Mouse (Mus musculus) megakaryocyte, adult 5-6 weeks (primary cell): ENCODE measurements around the gene Susd1. TPM values are rescaled to one million over a fixed set of nuclear protein-coding genes. Genes with fewer than 3 reads are reported as not detected.
A peak's percentile ranks its signal among the peaks of the same experiment; 100 is the strongest.

Experiments used
- ATAC-seq: 2 replicates; pipeline ENCODE4 v1.8.0; 2016; ENCODE audit warnings: mild to moderate bottlenecking, inconsistent platforms; ENCODE audit not compliant: poor library complexity, severe bottlenecking
- total RNA-seq, 2 experiments: library from RNA; stranded (forward) in 1 of 2; stranded (reverse) in 1 of 2; fragments of 153-499, 151-499 nt in 1 of 2; fragments of 221-1000, 200-1000 nt in 1 of 2; gene quantifications; 2 replicates each; pipeline versions ENCODE4 v1.2.3 to v1.2.4; 2015 to 2017

The Susd1 gene
- total RNA-seq, 2 experiments from 2014 or later = 24.0 to 33.9 TPM

DNA sequence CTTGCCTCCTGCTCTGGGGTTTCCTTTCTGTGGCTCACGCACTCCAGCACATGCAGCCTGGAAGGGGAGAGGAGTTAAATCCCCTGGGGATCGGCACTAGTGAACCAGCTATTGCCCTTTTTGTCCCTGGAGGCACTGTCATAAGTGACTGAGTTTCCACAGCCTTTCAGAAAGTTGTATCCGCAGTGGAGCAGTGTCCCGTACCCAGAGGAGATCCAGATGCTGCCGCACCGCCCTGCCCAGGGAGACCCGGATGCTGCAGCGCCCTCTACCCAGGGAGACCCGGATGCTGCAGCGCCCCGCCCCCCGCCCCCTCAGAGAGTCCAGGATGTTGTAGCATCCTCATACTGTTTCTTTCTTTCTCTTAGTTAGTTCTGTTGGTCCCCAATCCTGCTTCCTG lies 56.3 kb downstream of the Susd1 start:
- no peak for ATAC-seq

DNA sequence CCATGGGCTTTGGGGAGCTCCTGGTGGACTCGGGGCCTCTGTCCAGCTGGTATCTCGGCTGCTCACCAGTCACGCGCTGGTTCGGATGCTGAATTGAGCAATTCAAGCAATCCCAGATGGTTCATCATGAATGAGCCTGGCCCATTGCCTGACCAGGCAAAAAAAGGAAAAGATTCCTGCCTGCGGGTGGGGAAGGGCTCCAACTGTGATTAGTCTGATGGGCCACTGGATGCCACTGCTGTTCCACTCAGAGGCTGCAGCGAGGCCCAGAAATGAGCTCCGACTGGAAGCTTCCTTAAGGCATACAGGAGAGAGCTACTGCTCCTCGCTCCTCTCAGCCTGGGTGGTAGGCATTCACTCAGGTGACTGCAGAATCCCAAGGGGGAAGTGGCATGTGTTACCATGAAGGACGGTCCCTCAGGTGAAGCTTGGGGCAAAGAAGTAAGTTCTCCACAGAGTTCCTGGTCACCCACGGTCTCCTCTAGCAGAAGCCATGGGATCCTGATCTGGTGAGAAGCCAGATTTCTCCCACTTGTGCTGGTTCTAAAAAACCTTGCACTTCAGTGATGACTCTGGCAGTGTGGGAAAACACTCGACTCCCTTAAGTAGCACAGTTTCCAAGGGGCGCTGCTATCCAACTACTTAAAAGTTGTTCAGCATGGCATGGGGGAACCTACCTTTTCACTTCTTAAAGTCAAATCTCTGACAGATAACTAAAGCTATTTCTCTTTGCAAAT lies 57.3 kb downstream of the Susd1 start:
- no peak for ATAC-seq

DNA sequence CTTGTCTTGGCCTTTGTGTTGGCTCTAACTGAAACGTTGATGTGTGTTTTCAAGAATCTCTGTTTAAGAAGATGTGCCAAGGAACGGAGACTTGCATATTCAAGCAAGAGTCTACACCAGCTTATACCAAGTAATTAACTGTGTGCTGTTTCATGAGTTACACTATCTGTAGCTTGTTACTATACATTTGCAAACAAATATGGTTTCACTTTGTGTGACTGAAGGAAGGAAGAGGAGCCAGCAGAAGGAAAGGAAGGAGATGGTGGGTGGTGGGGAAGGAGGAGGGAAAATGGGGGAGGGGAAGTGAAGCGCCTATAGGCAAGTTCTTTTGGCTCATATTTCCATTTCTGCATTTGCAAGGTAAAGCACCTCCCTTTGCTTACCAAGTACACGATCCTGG lies 58.0 kb downstream of the Susd1 start:
- no peak for ATAC-seq

DNA sequence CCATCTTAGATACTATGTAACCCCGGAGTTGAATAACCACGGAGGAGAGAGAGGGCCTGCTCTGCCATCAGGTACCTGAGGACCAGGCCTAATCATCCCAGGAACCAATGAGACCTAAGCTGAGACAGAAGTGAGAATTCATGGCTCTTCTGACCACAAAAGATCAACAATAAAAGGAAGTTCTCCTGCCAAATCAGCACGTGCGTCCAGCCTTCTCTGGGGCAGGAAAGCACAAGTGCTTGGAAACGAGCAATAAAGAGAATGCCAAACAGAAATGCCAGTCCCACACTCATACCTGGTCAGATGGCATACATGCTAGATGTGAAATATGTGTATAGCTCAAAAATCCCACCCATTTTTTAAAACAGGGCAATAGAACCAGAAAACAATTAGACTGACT lies 58.6 kb downstream of the Susd1 start:
- no peak for ATAC-seq

DNA sequence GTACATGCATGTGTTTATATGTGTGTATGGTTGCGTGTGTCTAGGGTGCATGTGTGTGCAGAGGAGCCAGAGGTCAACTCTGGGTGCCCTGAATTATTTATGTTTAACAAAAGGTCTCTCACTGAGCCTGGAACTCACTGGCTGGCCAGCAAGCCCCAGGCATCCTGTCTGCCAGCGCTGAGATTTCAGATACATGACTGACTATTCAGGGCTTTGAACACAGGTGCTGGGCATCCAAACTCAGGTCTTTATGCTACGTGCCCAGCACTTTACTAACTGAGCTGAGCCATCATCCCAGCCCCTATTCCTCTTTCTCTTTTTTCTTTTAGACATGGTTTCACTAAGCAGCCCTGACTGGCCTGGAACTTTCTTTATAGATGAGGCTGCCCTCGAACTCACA lies 59.8 kb downstream of the Susd1 start:
- no peak for ATAC-seq

DNA sequence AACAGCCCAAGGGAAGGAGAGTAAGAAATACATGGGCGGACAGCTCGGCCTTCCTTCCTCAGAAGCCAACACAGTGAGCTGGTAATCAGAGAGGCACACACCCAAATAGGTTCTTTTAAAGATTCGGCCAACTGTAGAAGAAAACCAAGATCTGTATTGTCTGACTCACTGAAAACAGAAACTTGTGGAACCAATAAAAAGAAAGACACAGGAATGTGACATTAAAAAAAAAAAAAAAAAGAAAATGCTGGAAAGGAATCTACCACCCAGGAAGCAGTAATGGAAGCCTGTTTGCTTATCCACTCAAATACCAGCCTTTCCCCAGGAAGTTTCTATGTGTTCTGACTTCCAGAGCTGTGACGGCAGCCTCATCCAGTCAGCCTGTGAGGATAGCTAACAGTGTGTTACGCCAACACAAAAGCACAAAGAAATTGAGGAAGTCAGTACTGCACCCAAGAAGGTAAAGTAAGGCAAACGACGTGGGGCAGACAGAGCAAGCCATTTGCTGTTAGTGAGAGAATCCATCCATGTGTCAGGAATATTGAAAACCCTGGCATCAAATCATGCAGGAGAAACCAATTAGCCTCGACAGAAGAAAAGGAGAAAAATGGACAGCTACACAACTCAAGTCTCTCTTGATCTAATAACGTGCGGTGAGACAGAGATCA lies 64.0 kb downstream of the Susd1 start:
- no peak for ATAC-seq

DNA sequence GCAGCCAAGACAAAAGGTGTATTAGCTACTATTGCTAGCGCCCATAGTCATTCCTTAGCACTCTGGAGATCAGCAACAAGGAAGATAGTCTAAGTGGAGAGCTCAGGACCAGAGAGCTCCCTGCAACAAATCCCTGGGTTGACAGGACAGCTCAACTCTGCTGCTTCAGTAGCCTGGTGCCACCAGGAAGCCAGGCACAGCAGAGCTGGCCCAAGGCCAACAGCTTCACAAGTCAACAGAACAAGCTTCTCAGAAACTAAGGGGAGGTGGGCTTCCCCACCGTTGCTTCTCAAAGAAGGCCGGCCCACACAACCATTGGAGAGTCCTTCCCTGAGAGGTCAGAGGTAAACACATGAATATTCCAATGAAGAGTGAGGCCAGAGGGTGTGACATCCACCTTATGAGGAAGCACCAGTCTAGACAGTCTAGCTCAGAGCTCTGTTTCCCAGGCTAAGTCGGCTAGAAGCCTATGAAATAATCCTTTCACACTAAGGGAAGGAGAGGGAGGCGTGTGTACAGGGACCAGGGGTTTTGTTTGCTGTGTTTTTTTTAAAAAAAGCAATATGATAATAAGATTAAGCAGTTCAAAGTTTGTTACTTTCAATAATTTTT lies 65.8 kb downstream of the Susd1 start:
- no peak for ATAC-seq

DNA sequence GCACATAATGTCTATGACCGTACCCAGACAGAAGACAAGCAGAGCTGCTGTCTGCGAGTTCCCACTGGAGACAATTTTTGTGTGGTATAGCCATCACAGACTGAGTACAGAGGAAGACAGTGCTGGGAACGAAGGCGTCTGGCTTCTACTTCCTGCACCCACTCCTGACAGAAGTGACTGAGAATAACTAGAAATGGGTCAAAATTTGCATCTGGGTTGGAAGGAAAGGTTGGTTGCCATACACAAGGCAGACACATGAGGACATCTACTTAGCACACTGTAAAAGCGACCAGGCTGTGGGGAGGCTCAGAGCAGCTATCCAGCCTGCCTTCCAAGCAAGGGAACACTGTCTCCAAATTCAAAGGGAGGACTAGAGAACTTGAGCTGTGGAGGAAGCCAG lies 66.5 kb downstream of the Susd1 start:
- no peak for ATAC-seq

DNA sequence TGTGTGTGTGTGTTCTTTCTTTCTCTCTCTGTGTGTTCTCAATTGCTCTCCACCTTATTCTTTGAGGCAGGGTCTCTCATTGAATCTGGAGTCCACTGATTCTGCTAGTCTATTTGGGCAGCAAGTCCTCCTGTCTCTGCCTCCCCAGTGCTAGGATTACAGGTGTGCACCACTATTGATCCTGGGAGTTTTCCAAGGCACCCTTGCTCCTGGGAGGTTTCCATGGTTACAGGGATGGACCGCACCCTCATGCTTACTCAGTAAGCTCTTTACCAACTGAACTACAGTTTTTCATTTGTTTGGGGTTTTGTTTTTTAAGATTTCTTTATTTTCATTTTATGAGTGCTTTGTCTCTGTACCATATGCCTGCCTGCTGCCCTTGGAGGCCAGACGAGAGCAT lies 68.5 kb downstream of the Susd1 start:
- ATAC-seq = no peak

DNA sequence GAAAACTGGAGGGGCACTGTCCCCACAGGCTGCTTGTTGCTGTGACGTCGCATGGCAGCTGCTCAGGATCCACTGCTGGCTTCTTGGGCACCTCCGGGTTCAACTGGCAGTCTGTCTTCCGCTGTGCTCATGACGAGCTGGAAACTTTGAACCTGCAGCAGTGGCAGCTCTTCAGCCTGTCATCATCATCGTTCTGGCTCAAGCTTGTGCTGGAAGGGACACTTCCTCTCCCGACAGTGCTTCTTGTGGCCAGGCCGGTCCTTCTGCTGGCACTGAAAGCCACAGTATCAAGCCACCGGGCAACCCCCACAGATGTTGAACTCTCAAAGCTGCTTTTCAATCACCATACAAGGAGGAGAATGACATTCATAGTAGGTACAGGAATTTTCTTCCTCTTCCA lies 70.3 kb downstream of the Susd1 start:
- peak; percentile 50 for ATAC-seq

DNA sequence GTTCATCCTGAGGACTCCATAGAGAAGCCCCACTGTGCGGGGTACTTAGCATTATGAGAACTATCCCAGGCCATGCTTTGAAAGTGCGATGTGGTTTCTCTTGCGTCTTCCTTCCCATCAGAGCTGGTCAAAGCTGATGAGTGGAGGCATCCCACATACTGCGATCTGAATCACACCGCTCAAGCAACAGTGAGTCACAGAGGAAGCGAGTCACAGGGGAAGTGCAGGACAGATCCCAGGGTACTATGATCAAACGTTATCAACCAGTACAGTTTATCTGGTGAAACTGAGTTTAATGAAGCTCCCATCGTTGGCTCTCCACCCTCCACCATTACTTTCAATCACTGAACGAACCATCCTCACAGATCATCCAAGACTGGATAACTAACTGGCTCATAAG lies 72.2 kb downstream of the Susd1 start:
- ATAC-seq = peak; percentile 63

DNA sequence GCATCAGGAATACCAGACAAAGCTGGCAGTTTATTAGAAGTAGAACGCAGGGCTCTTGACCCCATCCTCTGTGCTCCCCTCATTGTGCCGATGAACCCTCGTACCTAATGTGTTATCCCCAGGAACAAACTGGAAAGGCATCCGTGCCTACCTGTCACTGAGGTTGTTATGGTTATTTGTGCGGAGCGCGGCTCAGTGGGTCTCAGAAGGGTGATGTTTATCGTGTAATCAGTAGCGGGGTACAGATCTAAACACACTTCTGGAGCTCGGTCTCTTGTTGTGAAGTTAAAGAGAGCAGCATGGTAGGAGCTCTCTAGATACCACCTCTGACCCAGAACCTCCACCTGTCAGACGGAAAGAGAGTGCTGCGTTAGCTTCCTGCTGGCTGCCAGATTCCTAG lies 72.9 kb downstream of the Susd1 start:
- no peak for ATAC-seq

DNA sequence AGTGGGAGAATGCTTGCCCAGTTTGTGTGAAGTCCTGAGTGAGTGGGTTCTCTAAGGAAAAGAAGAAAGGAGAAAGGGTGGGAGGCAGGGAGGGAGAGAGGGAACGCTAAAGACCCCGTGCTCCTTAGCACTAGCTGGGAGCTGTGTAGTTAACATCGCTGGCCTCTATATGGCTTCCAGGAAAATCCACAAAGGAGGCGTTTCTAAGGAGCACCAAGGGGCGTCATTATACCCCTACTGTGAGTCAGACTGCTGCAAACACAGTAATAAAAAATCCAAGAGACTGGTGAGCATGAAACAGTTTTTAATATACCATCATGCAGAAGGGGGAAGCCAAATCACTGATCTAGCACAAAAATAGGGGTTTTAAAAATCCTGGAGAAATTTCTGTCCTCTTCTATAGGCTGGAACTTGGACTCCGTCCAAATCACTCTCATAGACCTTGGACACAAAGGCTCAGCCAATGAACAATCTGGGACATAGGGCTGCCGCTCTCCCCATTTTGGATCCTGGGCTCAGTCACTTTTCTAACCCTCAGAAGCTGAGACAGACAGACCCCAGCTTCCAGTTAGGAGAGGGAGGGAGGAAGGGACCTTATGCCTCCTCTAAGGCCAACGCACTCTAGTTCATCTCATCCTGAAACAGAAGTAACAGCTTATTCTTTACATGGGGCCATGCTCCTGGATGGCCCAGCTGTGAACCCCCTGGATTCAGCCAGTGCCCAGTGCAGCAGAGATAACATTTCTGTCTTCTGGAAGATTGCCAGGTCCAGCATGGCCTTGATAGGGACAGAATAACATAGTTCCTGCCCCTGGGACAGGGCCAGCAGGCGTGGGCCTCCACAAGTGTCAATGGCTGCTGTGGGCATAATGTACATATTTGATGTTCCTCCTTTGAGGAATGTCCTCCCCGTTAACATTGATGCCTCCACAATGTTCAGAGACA lies 73.9 kb downstream of the Susd1 start:
- no peak for ATAC-seq

DNA sequence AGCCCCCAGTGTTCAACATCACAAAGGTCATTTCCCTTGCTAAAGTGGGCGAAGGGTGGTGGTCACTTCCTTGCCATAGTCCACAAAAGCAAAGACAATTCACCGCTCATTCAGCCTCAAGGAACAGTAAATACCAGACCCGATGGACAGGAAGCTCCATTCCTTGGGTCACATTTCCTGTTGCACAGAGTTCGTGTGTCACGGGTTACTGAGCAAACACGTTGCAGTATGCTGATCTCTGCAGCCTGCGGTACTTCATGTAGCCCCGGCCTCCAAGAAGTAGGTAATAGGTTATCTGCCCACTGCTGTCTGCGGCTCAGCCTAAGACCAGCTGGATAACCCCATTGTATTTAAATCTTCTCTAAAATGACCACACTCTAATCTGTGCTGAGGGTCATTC lies 75.4 kb downstream of the Susd1 start:
- ATAC-seq = peak; percentile 66

DNA sequence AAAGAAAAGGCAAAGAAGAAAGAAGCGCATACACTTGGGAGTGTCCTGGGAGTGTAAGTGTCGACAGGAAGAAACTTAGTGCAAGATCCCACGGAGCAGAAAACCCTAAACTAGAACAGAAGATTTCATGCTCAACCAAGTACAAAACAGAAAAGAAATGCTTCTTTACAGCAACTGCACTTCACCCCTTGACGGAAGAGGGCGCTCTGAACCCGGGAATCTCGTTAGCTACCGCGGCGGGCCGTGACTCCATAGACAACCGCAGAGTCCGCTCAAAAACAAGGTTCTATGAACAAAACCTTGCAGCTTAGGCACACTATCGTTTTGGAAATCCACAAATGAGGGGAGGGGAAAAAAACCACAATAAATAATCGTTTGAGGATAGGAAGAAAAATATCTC lies 77.7 kb downstream of the Susd1 start:
- ATAC-seq = peak; percentile 87

DNA sequence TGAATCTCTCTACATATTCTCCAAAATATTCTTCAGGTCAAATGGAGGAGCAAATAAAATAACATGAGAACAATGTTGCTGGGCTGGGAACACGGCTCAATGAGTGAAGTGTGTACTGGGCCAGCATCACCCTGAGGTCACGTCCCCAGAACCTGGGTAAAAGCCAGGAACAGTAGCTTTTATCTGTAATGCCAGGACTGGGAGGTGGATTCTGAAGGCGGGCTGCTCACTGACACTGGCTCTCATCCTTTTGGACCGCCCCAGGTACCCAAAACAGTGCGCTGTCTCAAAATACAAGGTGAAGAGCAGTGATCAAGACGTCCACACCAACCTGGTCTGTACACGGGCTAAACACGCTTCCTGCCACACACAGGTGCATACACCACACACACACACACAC lies 78.5 kb downstream of the Susd1 start:
- no peak for ATAC-seq

DNA sequence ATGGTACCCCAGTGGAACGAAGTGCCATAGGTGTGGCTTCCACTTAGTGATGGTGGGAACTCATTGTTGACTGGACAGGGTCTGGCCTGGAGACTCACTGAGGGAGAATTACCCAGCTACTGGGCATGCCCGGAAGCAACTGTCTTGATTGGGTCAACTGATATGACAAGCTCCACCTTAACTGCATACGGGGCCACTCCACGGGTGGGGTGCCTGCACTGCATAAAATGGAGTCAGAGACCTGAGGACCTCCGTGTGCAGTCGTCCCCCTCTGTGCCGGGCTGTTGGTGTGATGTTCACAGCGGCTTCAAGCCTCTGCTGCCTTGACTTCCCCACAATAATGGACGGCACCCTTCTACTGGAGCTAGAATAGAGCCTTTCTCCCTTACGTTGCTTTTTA lies 79.5 kb downstream of the Susd1 start:
- ATAC-seq = no peak

DNA sequence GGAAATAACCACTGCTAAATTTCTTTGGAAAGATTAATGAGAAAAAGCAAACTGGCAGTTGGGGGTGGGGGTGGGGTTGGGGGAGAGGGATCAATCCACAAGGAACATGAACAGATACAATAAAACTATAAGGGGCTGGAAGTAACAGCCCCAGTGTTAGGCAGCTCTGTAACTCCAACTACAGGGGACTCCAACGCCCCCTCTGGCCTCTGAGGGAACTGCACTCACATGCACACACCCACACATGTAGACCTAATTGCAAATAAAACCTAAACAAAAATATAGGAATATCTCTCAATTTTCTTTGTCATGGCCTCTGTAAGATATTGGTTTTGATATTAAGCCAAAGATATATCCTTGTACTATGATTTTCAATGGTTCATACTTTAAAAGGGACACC lies 83.0 kb downstream of the Susd1 start:
- no peak for ATAC-seq

DNA sequence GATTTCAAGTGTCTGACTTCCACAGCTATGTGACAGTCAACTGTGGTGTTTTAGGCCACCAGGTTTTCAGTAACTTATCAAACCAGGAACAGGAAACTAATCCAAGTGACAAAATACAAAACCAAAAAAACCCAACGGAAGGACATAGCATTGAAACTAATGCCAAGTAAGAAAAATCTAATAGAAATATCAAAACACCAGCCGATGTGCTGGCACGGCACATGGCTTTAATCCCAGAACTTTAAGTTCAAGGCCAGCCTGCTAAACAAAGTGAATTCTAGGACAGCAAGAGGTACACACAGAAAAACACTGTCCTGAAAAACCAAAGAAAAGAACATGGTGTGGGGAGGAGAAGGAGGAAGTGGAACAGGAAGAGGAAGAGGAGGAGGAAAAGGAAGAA lies 83.8 kb downstream of the Susd1 start:
- ATAC-seq = no peak

DNA sequence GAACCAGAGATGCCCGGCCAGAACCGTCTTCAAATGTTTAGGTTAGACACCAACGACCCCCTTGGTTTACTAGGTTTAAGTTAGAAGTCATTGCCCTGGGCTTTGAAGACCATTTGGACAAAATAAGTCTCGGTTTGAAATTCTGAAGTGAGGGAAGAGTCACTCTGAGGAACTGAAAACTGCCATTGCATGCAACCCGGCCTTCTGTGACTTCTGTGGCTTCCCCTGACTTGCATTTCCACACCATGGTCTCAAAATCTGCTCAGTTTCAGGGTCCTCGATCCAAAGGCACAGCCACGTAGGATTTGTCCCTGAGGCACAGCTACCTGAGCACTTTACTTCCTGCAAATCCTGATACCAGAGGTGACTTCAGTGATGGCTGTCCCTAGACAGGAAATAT lies 86.5 kb downstream of the Susd1 start:
- peak; percentile 56; the same call in 1 of the 2 replicates for ATAC-seq

DNA sequence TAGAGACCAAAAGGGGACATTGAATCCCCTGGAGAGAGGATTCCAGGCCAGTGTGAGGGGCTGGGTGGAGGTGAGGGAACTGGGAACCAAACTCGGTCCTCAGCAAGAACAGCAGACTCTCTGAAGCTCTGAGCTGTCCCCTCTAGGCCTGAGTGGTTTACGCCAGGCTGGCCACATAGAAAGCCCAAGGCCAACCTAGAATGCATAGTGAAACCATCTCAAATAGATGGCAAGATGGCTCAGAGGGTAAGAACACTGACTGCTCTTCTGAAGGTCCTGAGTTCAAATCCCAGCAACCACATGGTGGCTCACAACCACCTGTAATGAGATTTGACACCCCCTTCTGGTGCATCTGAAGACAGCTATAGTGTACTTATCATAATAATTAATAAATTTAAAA lies 88.1 kb downstream of the Susd1 start:
- ATAC-seq = no peak
